Mouse (Mus musculus): ENCODE data around the gene Apbb2. TPM values are rescaled to one million over a fixed set of nuclear protein-coding genes. Genes with fewer than 3 reads are reported as not detected.

Gene Apbb2
- total and polyA plus RNA-seq, 3 experiments: 0.34 to 0.40 (median 0.34) TPM

GRCm38 (mm10) chr5:66525002-66525401 is 93.6 kb downstream of the Apbb2 start:
- Histone ChIP-seq H3K9me3 (replicated peaks; ENCODE audit: low read length) (no peaks in the 10 kb centered on the region), H3K79me2 (replicated peaks; ENCODE audit: control insufficient read depth, extremely low read depth, insufficient read depth, poor library complexity, severe bottlenecking) (no peaks in the 10 kb centered on the region), H3K9ac (ENCODE audit: insufficient read depth, low read depth) (no peak overlapping the region), H3K4me1 (ENCODE audit: control insufficient read depth in 1 of 2, insufficient read depth in 2 of 2) (peaks cover 7 to 22% of the 10 kb centered on the region in 2 experiments), H3K4me3 (replicated peaks in 1 of 3; ENCODE audit: low read depth in 2 of 3, low read length in 2 of 3, poor library complexity in 1 of 3) (no peak overlapping the region), H3K4me2 (ENCODE audit: insufficient read depth, low read depth, poor library complexity, severe bottlenecking) (peak overlapping the region; percentile 71), H3K27me3 (replicated peaks) (no peaks in the 10 kb centered on the region), H3K36me3 (replicated peaks in 1 of 2; ENCODE audit: control insufficient read depth in 1 of 2, insufficient read depth in 1 of 2, low read length in 1 of 2) (no peaks in the 10 kb centered on the region), H3K27ac (ENCODE audit: insufficient read depth, low read depth) (no peak overlapping the region)
- TF ChIP-seq MAZ (IDR thresholded peaks at IDR 0.05; ENCODE audit: low read depth, low read length) (0 out of 2 replicates have a peak, but pooled peaks have one; percentile 23), ZMIZ1 (IDR thresholded peaks at IDR 0.05; ENCODE audit: low read depth, low read length) (no peak), ELF1 (IDR thresholded peaks at IDR 0.05; ENCODE audit: low read depth, low read length) (peak; percentile 65), PAX5 (IDR thresholded peaks at IDR 0.05; ENCODE audit: low read length) (no peak), E2F4 (IDR thresholded peaks at IDR 0.05; ENCODE audit: insufficient replicate concordance, low read depth, low read length) (no peak), CHD2 (IDR thresholded peaks at IDR 0.05; ENCODE audit: low read length) (peak; percentile 65), CTCF (conservative IDR thresholded peaks at IDR 0.05 in 1 of 2, IDR thresholded peaks at IDR 0.05 in 1 of 2; ENCODE audit: low read depth in 2 of 2, low read length in 2 of 2) (no peak), ZNF384 (IDR thresholded peaks at IDR 0.05; ENCODE audit: low read depth, low read length) (0 out of 2 replicates have a peak, but pooled peaks have one; percentile 36), JUN (IDR thresholded peaks at IDR 0.05; ENCODE audit: insufficient read depth, low read depth, low read length) (peak; percentile 48; the same call in 1 of the 2 replicates), IRF4 (IDR thresholded peaks at IDR 0.05; ENCODE audit: low read depth, low read length) (peak; percentile 98), USF1 (IDR thresholded peaks at IDR 0.05; ENCODE audit: low read depth, low read length) (no peak), HCFC1 (IDR thresholded peaks at IDR 0.05; ENCODE audit: low read depth, low read length) (no peak), MAX (IDR thresholded peaks at IDR 0.05; ENCODE audit: low read length) (peak; percentile 92), MAFK (IDR thresholded peaks at IDR 0.05; ENCODE audit: insufficient replicate concordance, low read length) (peak; percentile 2; the same call in 1 of the 2 replicates), MEF2A (IDR thresholded peaks at IDR 0.05; ENCODE audit: borderline replicate concordance, low read depth, low read length) (peak; percentile 70), TCF12 (IDR thresholded peaks at IDR 0.05; ENCODE audit: low read depth, low read length) (0 out of 2 replicates have a peak, but pooled peaks have one; percentile 43), MXI1 (IDR thresholded peaks at IDR 0.05; ENCODE audit: low read depth, low read length) (peak; percentile 94), JUND (conservative IDR thresholded peaks at IDR 0.05; ENCODE audit: low read depth, low read length) (peak; percentile 80), RAD21 (IDR thresholded peaks at IDR 0.05; ENCODE audit: low read depth, low read length) (no peak), GABPA (IDR thresholded peaks at IDR 0.05; ENCODE audit: insufficient replicate concordance, low read depth, low read length) (no peak), KAT2A (IDR thresholded peaks at IDR 0.05; ENCODE audit: insufficient replicate concordance, low read length) (0 out of 2 replicates have a peak, but pooled peaks have one; percentile 21), POLR2A (IDR thresholded peaks at IDR 0.05; ENCODE audit: low read depth, low read length) (no peak), BHLHE40 (IDR thresholded peaks at IDR 0.05; ENCODE audit: low read depth, low read length) (peak; percentile 94), ZC3H11A (IDR thresholded peaks at IDR 0.05; ENCODE audit: low read depth, low read length) (no peak), MYC (IDR thresholded peaks at IDR 0.05; ENCODE audit: low read depth, low read length) (peak; percentile 97), RCOR1 (conservative IDR thresholded peaks at IDR 0.05; ENCODE audit: low read depth, low read length) (peak; percentile 95), EP300 (IDR thresholded peaks at IDR 0.05; ENCODE audit: low read length) (peak; percentile 98), SIN3A (IDR thresholded peaks at IDR 0.05; ENCODE audit: low read length) (peak; percentile 84), USF2 (conservative IDR thresholded peaks at IDR 0.05; ENCODE audit: low read depth, low read length) (no peak), ZKSCAN1 (IDR thresholded peaks at IDR 0.05; ENCODE audit: borderline replicate concordance, low read depth, low read length) (no peak), NELFE (IDR thresholded peaks at IDR 0.05; ENCODE audit: low read depth, low read length) (no peak), ETS1 (conservative IDR thresholded peaks at IDR 0.05; ENCODE audit: low read depth, low read length) (peak; percentile 79)
- dilution Hi-C loops (cut with MboI; ENCODE audit: extremely low pct_ligation_motif_present, extremely low pct_unique_long_range_greater_than_20kb, low sequenced_read_pairs) (no loop called here), in situ Hi-C loops (cut with MboI; ENCODE audit: low pct_ligation_motif_present, low pct_unique_long_range_greater_than_20kb, low sequenced_read_pairs) (no loop called here)
- peak; percentile 78 for DNase-seq (ENCODE audit: extremely low read depth)

All from CH12.LX (cell line).